Mouse (Mus musculus) lung, postnatal 0 days (tissue): ENCODE results near the gene Fam81b. TPM values are rescaled to one million over a fixed set of nuclear protein-coding genes. Genes with fewer than 3 reads are reported as not detected.

ENCODE experiments used
- ATAC-seq: fragments of 200-750 bp; cut with Nextera tagmentation; 2 replicates; pipeline ENCODE4 v1.8.0; 2017; ENCODE audit warnings: moderate library complexity
- DNase-seq: peaks from one replicate; pipeline ENCODE4 v3.0.0-alpha.2; 2016; ENCODE audit warnings: low spot score
- H3K27ac ChIP-seq: fragments of 300-500 bp; sonication (generic); 2 replicates; pipeline ENCODE4 v1.5.1; 2014; ENCODE audit warnings: antibody characterized with exemption, mild to moderate bottlenecking, low read length, mixed read lengths
- H3K27me3 ChIP-seq: fragments of 300-500 bp; sonication (generic); replicated peaks from 2 replicates; pipeline ENCODE4 v1.6.1; 2014; ENCODE audit warnings: low read length, mixed read lengths; ENCODE audit not compliant: insufficient read depth
- H3K36me3 ChIP-seq: fragments of 300-500 bp; sonication (generic); 2 replicates; pipeline ENCODE4 v1.6.1; 2014; ENCODE audit warnings: low read length, mixed read lengths; ENCODE audit not compliant: insufficient read depth
- H3K4me1 ChIP-seq: fragments of 300-500 bp; sonication (generic); 2 replicates; pipeline ENCODE4 v1.6.1; 2014; ENCODE audit warnings: antibody characterized with exemption, low read depth, low read length, mixed read lengths; ENCODE audit not compliant: insufficient read depth
- H3K4me2 ChIP-seq: fragments of 300-500 bp; sonication (generic); replicated peaks from 2 replicates; pipeline ENCODE4 v1.6.1; 2014; ENCODE audit warnings: low read depth, mild to moderate bottlenecking, low read length, moderate library complexity, mixed read lengths
- H3K4me3 ChIP-seq: fragments of 300-500 bp; sonication (generic); 2 replicates; pipeline ENCODE4 v1.5.1; 2014; ENCODE audit warnings: low read depth, low read length
- H3K9ac ChIP-seq: fragments of 300-500 bp; sonication (generic); replicated peaks from 2 replicates; pipeline ENCODE4 v1.6.1; 2014; ENCODE audit warnings: low read depth, mild to moderate bottlenecking
- H3K9me3 ChIP-seq: fragments of 300-500 bp; sonication (generic); 2 replicates; pipeline ENCODE4 v1.6.1; 2016; ENCODE audit warnings: low read length, mixed read lengths
- CTCF ChIP-seq: IDR thresholded peaks from 2 replicates; pipeline ENCODE4 v1.5.1; 2016; ENCODE audit warnings: antibody characterized with exemption, mild to moderate bottlenecking
- EP300 ChIP-seq: IDR thresholded peaks from 2 replicates; pipeline ENCODE4 v1.6.1; 2016; ENCODE audit warnings: antibody characterized with exemption, mild to moderate bottlenecking, control low read depth
- WGBS: fragments of 180-500 bp; shearing (Covaris S2); extraction: QIAGEN DNeasy Blood & Tissue Kit; methylation state at CpG from one replicate; pipeline ENCODE4 v1.1.7; 2014; 5-methylcytosine and 5-hydroxymethylcytosine counted together
- microRNA-seq: library from miRNA; unstranded; fragments of <30 nt; microRNA quantifications from one replicate; pipeline ENCODE4, GENCODE M21; 2016
- polyA plus RNA-seq: library from polyadenylated mRNA; unstranded; fragments of >200 nt; fragmentation: Nextera tagmentation; extraction: Ambion mirVana; gene quantifications from 2 replicates; pipeline ENCODE4 v1.2.1, GENCODE M21; 2015

Gene Fam81b
- polyA plus RNA-seq, 1 experiment from 2014 or later = 1.3 TPM

DNA sequence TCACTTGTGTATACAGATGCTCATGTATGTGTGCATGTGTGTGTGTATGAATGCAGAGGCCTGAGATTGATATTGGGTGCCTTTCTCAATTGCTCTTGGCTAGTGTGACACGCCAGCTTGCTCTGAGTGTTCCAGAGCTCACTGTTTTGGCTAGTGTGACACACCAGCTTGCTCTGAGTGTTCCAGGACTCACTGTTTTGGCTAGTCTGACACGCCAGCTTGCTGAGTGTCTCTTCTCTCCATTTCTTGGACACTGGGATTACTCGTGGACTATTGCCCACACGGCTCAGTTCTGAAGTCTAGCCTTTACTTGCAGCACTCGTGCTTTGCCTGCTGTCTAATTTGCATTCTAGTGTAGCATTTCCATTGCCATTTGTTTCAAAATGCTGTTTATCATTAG, 126.2 kb downstream of the Fam81b start:
- ATAC-seq (no peak), DNase-seq (no peak)
- TF ChIP-seq EP300 (no peak), CTCF (no peak)
- no peaks in the 10 kb centered on the region for H3K27me3 ChIP-seq
- 93% methylated on average over 5 of the region's 5 CpGs for WGBS
- H3K36me3 ChIP-seq = peaks cover 10% of the 10 kb centered on the region
- H3K4me3 ChIP-seq = no peak overlapping the region
- H3K9me3 ChIP-seq = no peaks in the 10 kb centered on the region
- H3K4me2 ChIP-seq = no peak overlapping the region
- no peak overlapping the region for H3K27ac ChIP-seq
- no peaks in the 10 kb centered on the region for H3K4me1 ChIP-seq
- no peak overlapping the region for H3K9ac ChIP-seq

DNA sequence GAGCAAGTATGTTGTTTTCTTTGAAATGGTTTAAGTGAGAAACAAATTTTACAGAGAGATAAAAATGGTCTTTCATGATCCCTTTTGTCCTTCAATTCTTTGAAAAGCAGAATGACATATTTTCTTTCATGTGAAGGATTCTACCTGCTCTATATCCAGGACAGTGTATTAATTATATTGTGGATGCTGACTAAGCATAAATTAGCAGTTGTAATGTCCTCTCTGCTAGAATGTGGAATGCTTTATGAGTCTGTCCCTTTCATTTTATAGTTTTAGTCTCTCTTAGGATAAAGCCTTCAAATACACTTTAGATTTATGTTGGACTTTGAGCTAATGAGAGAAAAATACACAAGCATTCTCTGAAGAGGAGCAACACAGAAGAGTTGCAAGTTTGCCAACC, 130.6 kb downstream of the Fam81b start:
- H3K4me3 ChIP-seq = no peak overlapping the region
- TF ChIP-seq CTCF (no peak), EP300 (no peak)
- H3K9ac ChIP-seq = no peak overlapping the region
- ATAC-seq (no peak), DNase-seq (no peak)
- H3K27me3 ChIP-seq = no peaks in the 10 kb centered on the region
- H3K4me1 ChIP-seq = no peaks in the 10 kb centered on the region
- H3K36me3 ChIP-seq = peaks cover 10% of the 10 kb centered on the region
- H3K9me3 ChIP-seq = no peaks in the 10 kb centered on the region
- no peak overlapping the region for H3K4me2 ChIP-seq
- no peak overlapping the region for H3K27ac ChIP-seq

DNA sequence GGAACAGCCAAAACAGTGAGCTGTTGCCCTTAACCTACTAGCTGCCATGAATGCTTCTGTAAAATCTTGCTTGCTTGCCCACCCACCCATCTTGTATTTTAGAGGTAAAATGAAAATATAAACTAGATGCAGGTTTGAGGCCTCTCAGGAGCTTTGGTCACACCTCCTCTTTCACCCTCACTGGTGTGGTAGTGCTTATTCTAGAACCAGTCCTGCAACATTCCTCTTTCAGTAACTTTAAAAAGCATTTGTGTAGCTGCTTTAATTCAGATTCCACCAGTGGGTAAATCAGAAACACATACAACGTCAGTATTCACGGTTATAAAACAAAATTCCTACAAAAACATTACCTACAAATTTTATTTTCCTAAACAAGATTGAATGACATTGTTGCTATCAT, 144.3 kb downstream of the Fam81b start:
- no peak for TF ChIP-seq CTCF
- 0 out of 2 replicates have a peak, but pooled peaks have one; percentile 13 for TF ChIP-seq EP300
- Histone ChIP-seq H3K4me2 (no peak overlapping the region), H3K36me3 (0 out of 2 replicates have a peak, but pooled peaks cover 4% of the 10 kb centered on the region), H3K4me3 (no peak overlapping the region), H3K9ac (no peak overlapping the region), H3K27ac (no peak overlapping the region), H3K9me3 (no peaks in the 10 kb centered on the region), H3K27me3 (no peaks in the 10 kb centered on the region), H3K4me1 (no peaks in the 10 kb centered on the region; the same call in 1 of the 2 replicates)
- peak; percentile 73 for ATAC-seq
- peak; percentile 74 for DNase-seq
- 49% methylated on average over 2 of the region's 2 CpGs for WGBS

- DNase-seq = no peak
- H3K4me1 ChIP-seq = no peaks in the 10 kb centered on the region; the same call in 1 of the 2 replicates
- no peak overlapping the region for H3K9ac ChIP-seq
- H3K4me3 ChIP-seq = no peak overlapping the region
- H3K9me3 ChIP-seq = no peaks in the 10 kb centered on the region
- H3K4me2 ChIP-seq = no peak overlapping the region
- H3K36me3 ChIP-seq = 0 out of 2 replicates have a peak, but pooled peaks cover 4% of the 10 kb centered on the region
- 96% methylated on average over 1 of the region's 1 CpGs for WGBS
- ATAC-seq = no peak
- no peak overlapping the region for H3K27ac ChIP-seq
- no peak for TF ChIP-seq EP300
- TF ChIP-seq CTCF = no peak
- no peaks in the 10 kb centered on the region for H3K27me3 ChIP-seq
Measured at GRCm38 (mm10) chr13:76157508-76157907, 147.4 kb downstream of the Fam81b start.

DNA sequence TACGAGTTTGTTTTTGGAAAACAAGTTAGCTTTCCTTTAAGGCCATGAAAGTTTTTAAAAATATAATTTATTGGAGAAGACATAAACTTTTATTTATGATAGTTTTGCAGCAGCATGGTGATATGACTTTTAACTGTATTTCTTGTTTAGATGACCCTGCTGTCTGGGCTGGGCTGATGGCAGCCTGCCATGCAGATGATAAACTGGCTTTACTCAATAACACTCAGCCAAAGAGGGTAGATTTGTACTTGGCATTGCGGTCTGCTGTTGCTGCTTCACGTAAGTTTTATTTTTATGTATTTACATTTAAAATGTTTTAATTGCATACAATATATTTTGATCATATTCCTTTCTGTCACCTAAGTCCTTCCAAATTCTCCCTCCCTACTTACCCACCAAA, 147.8 kb downstream of the Fam81b start:
- Histone ChIP-seq H3K4me3 (no peak overlapping the region), H3K9me3 (no peaks in the 10 kb centered on the region), H3K27ac (no peak overlapping the region), H3K4me2 (no peak overlapping the region), H3K27me3 (no peaks in the 10 kb centered on the region), H3K9ac (no peak overlapping the region), H3K4me1 (no peaks in the 10 kb centered on the region; the same call in 1 of the 2 replicates), H3K36me3 (0 out of 2 replicates have a peak, but pooled peaks cover 5% of the 10 kb centered on the region)
- WGBS = 62% methylated on average over 3 of the region's 3 CpGs
- TF ChIP-seq EP300 (no peak), CTCF (no peak)
- no peak for ATAC-seq
- DNase-seq = no peak

Small RNA genes lying within 50 kb of the gene (microRNA-seq; reads per million reads assigned to microRNA genes)
- not detected for gene Gm24025

Other genes with a start within 250 kb of the Fam81b start
- gene Gpr150, start 248.1 kb downstream of the Fam81b start, polyA plus RNA-seq = 0.06 and 0.08 TPM in 2 replicates
- 4.4 and 4.8 TPM in 2 replicates for gene Arsk, start 206.4 kb downstream of the Fam81b start, polyA plus RNA-seq
- 4.3 and 7.2 TPM in 2 replicates for gene Ttc37, start 206.3 kb downstream of the Fam81b start, polyA plus RNA-seq
- 3.9 and 4.4 TPM in 2 replicates for gene Mctp1, start 79.5 kb upstream of the Fam81b start, polyA plus RNA-seq